Mouse (Mus musculus) brain, embryonic 14.5 days (tissue): ENCODE measurements around the gene Phf21b. TPM values are rescaled to one million over a fixed set of nuclear protein-coding genes. Genes with fewer than 3 reads are reported as not detected.

ENCODE experiments used
- DNase-seq: peaks from one replicate; pipeline ENCODE4 v3.0.0-alpha.2; 2011; ENCODE audit warnings: low read depth
- CTCF ChIP-seq: fragments of 200-500 bp; IDR thresholded peaks from 2 replicates; pipeline ENCODE4 v1.5.1; 2012; ENCODE audit warnings: inconsistent platforms, mild to moderate bottlenecking, moderate library complexity, borderline replicate concordance; ENCODE audit not compliant: insufficient read depth, insufficient read length; ENCODE audit errors: extremely low read depth
- POLR2A ChIP-seq: fragments of 200-500 bp; IDR thresholded peaks from 2 replicates; pipeline ENCODE4 v1.6.1; 2012; ENCODE audit warnings: mild to moderate bottlenecking, inconsistent platforms, borderline replicate concordance; ENCODE audit not compliant: poor library complexity, insufficient read depth, insufficient read length, severe bottlenecking; ENCODE audit errors: extremely low read depth
- polyA plus RNA-seq: library from polyadenylated mRNA; depleted of rRNA; stranded (reverse); fragments of >200 nt; gene quantifications from 2 replicates; pipeline ENCODE4 v1.2.3, GENCODE M21; 2012; rRNA removed

The Phf21b gene
- polyA plus RNA-seq, 1 experiment: 105 TPM

- TF ChIP-seq POLR2A: no peak
- TF ChIP-seq CTCF: no peak
- DNase-seq: peak; percentile 84
Measured at GRCm38 (mm10) chr15:84756426-84756825, 99.4 kb downstream of the Phf21b start.

- peak; percentile 71 for DNase-seq
- peak; percentile 98 for TF ChIP-seq CTCF
- no peak for TF ChIP-seq POLR2A
Measured at GRCm38 (mm10) chr15:84754987-84755386, 100.9 kb downstream of the Phf21b start.

GRCm38 (mm10) chr15:84745831-84746230 lies 110.0 kb downstream of the Phf21b start:
- TF ChIP-seq CTCF (no peak), POLR2A (no peak)
- no peak for DNase-seq

- no peak for DNase-seq
- TF ChIP-seq CTCF: no peak
- TF ChIP-seq POLR2A: no peak
Measured at GRCm38 (mm10) chr15:84744308-84744707, 111.5 kb downstream of the Phf21b start.

- TF ChIP-seq POLR2A (no peak), CTCF (no peak)
- DNase-seq: no peak
Measured at GRCm38 (mm10) chr15:84743347-84743746, 112.5 kb downstream of the Phf21b start.

GRCm38 (mm10) chr15:84741573-84741972 lies 114.3 kb downstream of the Phf21b start:
- DNase-seq: no peak
- TF ChIP-seq POLR2A (no peak), CTCF (no peak)

GRCm38 (mm10) chr15:84738246-84738645 lies 117.6 kb downstream of the Phf21b start:
- TF ChIP-seq CTCF (no peak), POLR2A (no peak)
- no peak for DNase-seq

GRCm38 (mm10) chr15:84736994-84737346 lies 118.9 kb downstream of the Phf21b start:
- TF ChIP-seq CTCF: no peak
- TF ChIP-seq POLR2A: no peak
- no peak for DNase-seq

GRCm38 (mm10) chr15:84736346-84736993 lies 119.4 kb downstream of the Phf21b start:
- TF ChIP-seq POLR2A: no peak
- no peak for TF ChIP-seq CTCF
- peak; percentile 74 for DNase-seq

Other genes with a start within 250 kb of the Phf21b start
- 14.2 and 20.9 TPM in 2 replicates for gene Prr5, start 186.4 kb downstream of the Phf21b start, polyA plus RNA-seq
- gene Arhgap8, start 136.0 kb downstream of the Phf21b start, polyA plus RNA-seq: 0.44 and 0.81 TPM in 2 replicates
- 1.0 and 1.4 TPM in 2 replicates for gene Gm29666, start 64.0 kb upstream of the Phf21b start, polyA plus RNA-seq
- 16.6 and 24.5 TPM in 2 replicates for gene Nup50, start 67.4 kb upstream of the Phf21b start, polyA plus RNA-seq
- 39.4 and 69.9 TPM in 2 replicates for gene 5031439G07Rik, start 132.5 kb upstream of the Phf21b start, polyA plus RNA-seq
- 0.28 and 0.53 TPM in 2 replicates for gene Upk3a, start 161.1 kb upstream of the Phf21b start, polyA plus RNA-seq
- gene Fam118a, start 172.9 kb upstream of the Phf21b start, polyA plus RNA-seq: 14.3 and 15.9 TPM in 2 replicates